18 mouse cellular contexts compared by ENCODE assay signal in the genomic region with DNA sequence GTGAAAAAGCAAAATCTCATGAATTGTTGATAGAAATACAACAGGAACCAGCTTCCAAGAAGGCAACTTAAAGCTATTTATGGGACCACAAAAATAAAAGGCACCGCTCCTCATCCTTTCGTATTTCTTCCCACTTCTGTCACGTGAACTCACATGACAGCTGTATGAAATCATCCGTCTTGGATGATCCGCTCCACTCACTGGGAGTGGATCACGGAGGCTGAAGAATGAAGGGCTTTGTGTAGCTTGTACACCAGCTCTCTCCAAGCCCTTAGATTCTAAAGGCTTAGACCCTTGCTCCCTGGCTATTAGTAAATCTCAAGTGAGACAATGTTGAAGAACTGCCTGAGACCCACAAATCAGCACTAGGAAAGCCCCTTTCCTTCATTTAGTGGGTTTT. TPM values are rescaled to one million over a fixed set of nuclear protein-coding genes. Genes with fewer than 3 reads are reported as not detected.
A peak's percentile ranks its signal among the peaks of the same experiment; 100 is the strongest.
DNase-seq lines count a peak whose midpoint lies in the region; ATAC-seq and TF ChIP-seq lines count a peak whose summit lies in the region.
"Had no signal": no experiment of that assay in that cellular context is flagged by ENCODE, and none has a peak within 500 bp of the region (broad histone marks: within the 10 kb centered on the region; RNA-seq: fewer than 3 reads in every experiment).

No protein-coding gene starts in this region.

- TF ChIP-seq CTCF in brain, embryonic 14.5 days (IDR thresholded peaks at IDR 0.05; ENCODE audit: borderline replicate concordance, extremely low read depth, insufficient read depth, insufficient read length) = no peak

- H3K27me3 ChIP-seq in forebrain, embryonic 11.5 days (ENCODE audit: control insufficient read depth, insufficient read depth, low read length) = no peaks in the 10 kb centered on the region
- no peaks in the 10 kb centered on the region for H3K27me3 ChIP-seq in forebrain, embryonic 16.5 days (replicated peaks; ENCODE audit: control insufficient read depth, insufficient read depth, low read length)
- no peaks in the 10 kb centered on the region for H3K27me3 ChIP-seq in hindbrain, embryonic 14.5 days (ENCODE audit: control insufficient read depth, insufficient read depth, low read length)
- no peaks in the 10 kb centered on the region for H3K27me3 ChIP-seq in hindbrain, embryonic 11.5 days (ENCODE audit: control insufficient read depth, insufficient read depth, low read length)
- no peaks in the 10 kb centered on the region for H3K27me3 ChIP-seq in midbrain, embryonic 15.5 days (replicated peaks)
- no peaks in the 10 kb centered on the region for H3K27me3 ChIP-seq in midbrain, embryonic 11.5 days (ENCODE audit: control insufficient read depth, insufficient read depth, low read length)
- H3K27me3 ChIP-seq: forebrain, embryonic 12.5 days had no signal

- H3K9me3 ChIP-seq in forebrain, embryonic 11.5 days (ENCODE audit: control insufficient read depth, low read length) = no peaks in the 10 kb centered on the region
- H3K9me3 ChIP-seq in forebrain, embryonic 16.5 days (ENCODE audit: control insufficient read depth, low read length) = no peaks in the 10 kb centered on the region
- H3K9me3 ChIP-seq in hindbrain, embryonic 14.5 days (ENCODE audit: control insufficient read depth, low read length) = no peaks in the 10 kb centered on the region
- no peaks in the 10 kb centered on the region for H3K9me3 ChIP-seq in hindbrain, embryonic 11.5 days (ENCODE audit: control insufficient read depth, low read length)
- no peaks in the 10 kb centered on the region for H3K9me3 ChIP-seq in midbrain, embryonic 15.5 days
- no peaks in the 10 kb centered on the region for H3K9me3 ChIP-seq in midbrain, embryonic 11.5 days (ENCODE audit: control insufficient read depth, low read length)
- H3K9me3 ChIP-seq: forebrain, embryonic 12.5 days; heart, embryonic 10.5 days had no signal

- ATAC-seq in forebrain, embryonic 11.5 days (replicated peaks; ENCODE audit: low FRiP score) = peak; percentile 6; the same call in 1 of the 2 replicates
- no peak for ATAC-seq in forebrain, embryonic 16.5 days
- no peak for ATAC-seq in hindbrain, embryonic 14.5 days (ENCODE audit: low FRiP score)
- no peak for ATAC-seq in hindbrain, embryonic 11.5 days (ENCODE audit: low FRiP score)
- no peak for ATAC-seq in midbrain, embryonic 15.5 days (replicated peaks)
- no peak for ATAC-seq in midbrain, embryonic 11.5 days (ENCODE audit: low FRiP score)
- ATAC-seq: forebrain, postnatal 0 days had no signal

- H3K4me1 ChIP-seq in forebrain, embryonic 11.5 days (replicated peaks; ENCODE audit: control insufficient read depth, insufficient read depth, low read length) = no peaks in the 10 kb centered on the region
- no peaks in the 10 kb centered on the region for H3K4me1 ChIP-seq in forebrain, embryonic 16.5 days (replicated peaks; ENCODE audit: control insufficient read depth, insufficient read depth, low read length)
- H3K4me1 ChIP-seq in hindbrain, embryonic 14.5 days (replicated peaks; ENCODE audit: control insufficient read depth, insufficient read depth, low read length) = no peaks in the 10 kb centered on the region
- H3K4me1 ChIP-seq in hindbrain, embryonic 11.5 days (replicated peaks; ENCODE audit: control insufficient read depth, insufficient read depth, low read length) = no peaks in the 10 kb centered on the region
- no peaks in the 10 kb centered on the region for H3K4me1 ChIP-seq in midbrain, embryonic 15.5 days
- H3K4me1 ChIP-seq in midbrain, embryonic 11.5 days (ENCODE audit: control insufficient read depth, insufficient read depth, low read length) = no peaks in the 10 kb centered on the region
- H3K4me1 ChIP-seq: forebrain, embryonic 12.5 days; heart, embryonic 10.5 days had no signal

- DNase-seq in forebrain, embryonic 11.5 days (ENCODE audit: low spot score) = no peak
- DNase-seq in hindbrain, embryonic 14.5 days (ENCODE audit: low spot score) = no peak
- DNase-seq in hindbrain, embryonic 11.5 days (ENCODE audit: low spot score) = no peak
- no peak for DNase-seq in midbrain, embryonic 11.5 days (ENCODE audit: low spot score, missing footprints)
- peak; percentile 13 for DNase-seq in brain, embryonic 14.5 days (ENCODE audit: low read depth)
- DNase-seq in c-Kit-positive CD71-positive TER-119-positive erythroid progenitor cells, embryonic 14.5 days (ENCODE audit: low spot score) = no peak
- DNase-seq: adrenal gland, postnatal 10 days; cerebellum, adult 2 months; cerebellum, postnatal 10 days; forebrain, postnatal 0 days; gastrocnemius, postnatal 36 days; heart, adult 18-20 months; heart, postnatal 14 days; kidney, adult 18-20 months had no signal

- H3K27ac ChIP-seq in forebrain, embryonic 11.5 days (ENCODE audit: low read depth, low read length) = no peak overlapping the region
- H3K27ac ChIP-seq in forebrain, embryonic 16.5 days (ENCODE audit: low read length) = no peak overlapping the region
- peak overlapping the region; percentile 47; the same call in 1 of the 2 replicates for H3K27ac ChIP-seq in hindbrain, embryonic 14.5 days
- H3K27ac ChIP-seq in hindbrain, embryonic 11.5 days (ENCODE audit: low read depth, low read length) = no peak overlapping the region
- 0 out of 2 replicates have a peak overlapping the region, but pooled peaks have one; percentile 36 for H3K27ac ChIP-seq in midbrain, embryonic 15.5 days
- H3K27ac ChIP-seq in midbrain, embryonic 11.5 days (ENCODE audit: low read depth, low read length) = no peak overlapping the region
- H3K27ac ChIP-seq: forebrain, embryonic 12.5 days; heart, embryonic 10.5 days had no signal

- WGBS in forebrain, embryonic 11.5 days = 68% methylated on average over 6 of the region's 6 CpGs
- 59% methylated on average over 6 of the region's 6 CpGs for WGBS in forebrain, embryonic 16.5 days
- 72% methylated on average over 6 of the region's 6 CpGs for WGBS in hindbrain, embryonic 14.5 days
- 81% methylated on average over 6 of the region's 6 CpGs for WGBS in hindbrain, embryonic 11.5 days
- 76% methylated on average over 6 of the region's 6 CpGs for WGBS in midbrain, embryonic 15.5 days
- 87% methylated on average over 6 of the region's 6 CpGs for WGBS in midbrain, embryonic 11.5 days

- TF ChIP-seq POLR2A in brain, embryonic 14.5 days (IDR thresholded peaks at IDR 0.05; ENCODE audit: borderline replicate concordance, extremely low read depth, insufficient read depth, insufficient read length, poor library complexity, severe bottlenecking) = no peak

- no peaks in the 10 kb centered on the region for H3K36me3 ChIP-seq in forebrain, embryonic 11.5 days (ENCODE audit: control insufficient read depth, insufficient read depth, low read length)
- H3K36me3 ChIP-seq in forebrain, embryonic 16.5 days (ENCODE audit: control insufficient read depth, insufficient read depth) = no peaks in the 10 kb centered on the region
- no peaks in the 10 kb centered on the region for H3K36me3 ChIP-seq in hindbrain, embryonic 14.5 days (replicated peaks; ENCODE audit: control insufficient read depth, insufficient read depth)
- no peaks in the 10 kb centered on the region for H3K36me3 ChIP-seq in hindbrain, embryonic 11.5 days (ENCODE audit: control insufficient read depth, insufficient read depth, low read length)
- no peaks in the 10 kb centered on the region for H3K36me3 ChIP-seq in midbrain, embryonic 15.5 days (replicated peaks)
- no peaks in the 10 kb centered on the region for H3K36me3 ChIP-seq in midbrain, embryonic 11.5 days (ENCODE audit: control insufficient read depth, insufficient read depth, low read length)
- H3K36me3 ChIP-seq: forebrain, embryonic 12.5 days; heart, embryonic 10.5 days had no signal

- no peak overlapping the region for H3K4me2 ChIP-seq in forebrain, embryonic 11.5 days (ENCODE audit: low read depth, low read length, severe bottlenecking)
- no peak overlapping the region for H3K4me2 ChIP-seq in forebrain, embryonic 16.5 days (ENCODE audit: low read length)
- H3K4me2 ChIP-seq in hindbrain, embryonic 14.5 days (replicated peaks) = no peak overlapping the region
- H3K4me2 ChIP-seq in hindbrain, embryonic 11.5 days (replicated peaks; ENCODE audit: low read depth, low read length) = no peak overlapping the region
- no peak overlapping the region for H3K4me2 ChIP-seq in midbrain, embryonic 15.5 days
- no peak overlapping the region for H3K4me2 ChIP-seq in midbrain, embryonic 11.5 days
- H3K4me2 ChIP-seq: forebrain, embryonic 12.5 days had no signal

- H3K9ac ChIP-seq in forebrain, embryonic 11.5 days (ENCODE audit: low read length) = no peak overlapping the region
- H3K9ac ChIP-seq in forebrain, embryonic 16.5 days (replicated peaks; ENCODE audit: low read depth, low read length) = no peak overlapping the region
- H3K9ac ChIP-seq in hindbrain, embryonic 14.5 days = no peak overlapping the region
- no peak overlapping the region for H3K9ac ChIP-seq in hindbrain, embryonic 11.5 days (ENCODE audit: low read depth, low read length)
- no peak overlapping the region for H3K9ac ChIP-seq in midbrain, embryonic 15.5 days
- H3K9ac ChIP-seq in midbrain, embryonic 11.5 days (ENCODE audit: low read length) = no peak overlapping the region
- H3K9ac ChIP-seq: forebrain, embryonic 12.5 days; forebrain, postnatal 0 days had no signal

- no peak overlapping the region for H3K4me3 ChIP-seq in forebrain, embryonic 11.5 days (ENCODE audit: low read depth, low read length)
- H3K4me3 ChIP-seq in forebrain, embryonic 16.5 days (replicated peaks; ENCODE audit: low read length) = no peak overlapping the region
- no peak overlapping the region for H3K4me3 ChIP-seq in hindbrain, embryonic 14.5 days (replicated peaks; ENCODE audit: low read length)
- no peak overlapping the region for H3K4me3 ChIP-seq in hindbrain, embryonic 11.5 days (ENCODE audit: low read depth, low read length)
- H3K4me3 ChIP-seq in midbrain, embryonic 15.5 days = no peak overlapping the region
- no peak overlapping the region for H3K4me3 ChIP-seq in midbrain, embryonic 11.5 days (ENCODE audit: low read depth, low read length)
- H3K4me3 ChIP-seq: forebrain, embryonic 12.5 days; heart, embryonic 10.5 days had no signal

RNA-seq across cellular contexts. Expression of a gene that starts 60.0 kb away (rescaled TPM):
- polyA plus RNA-seq in forebrain, embryonic 11.5 days (2014; fragmentation: Nextera tagmentation; extraction: Ambion mirVana) = 109 and 129 TPM in 2 replicates
- polyA plus RNA-seq in forebrain, embryonic 16.5 days (2015; fragmentation: Nextera tagmentation; extraction: Ambion mirVana) = 58.7 and 69.8 TPM in 2 replicates
- polyA plus RNA-seq in hindbrain, embryonic 14.5 days (2014; fragmentation: Nextera tagmentation; extraction: Ambion mirVana) = 49.3 and 56.9 TPM in 2 replicates
- 121 and 128 TPM in 2 replicates for polyA plus RNA-seq in hindbrain, embryonic 11.5 days (2014; fragmentation: Nextera tagmentation; extraction: Ambion mirVana)
- polyA plus RNA-seq in midbrain, embryonic 15.5 days (2015; fragmentation: Nextera tagmentation; extraction: Ambion mirVana) = 47.1 and 50.4 TPM in 2 replicates
- 149 and 152 TPM in 2 replicates for polyA plus RNA-seq in midbrain, embryonic 11.5 days (2014; fragmentation: Nextera tagmentation; extraction: Ambion mirVana)
- 40.8 and 43.1 TPM in 2 replicates for polyA plus RNA-seq in brain, embryonic 14.5 days (2012; rRNA removed)

Comparison
In these comparisons a context has a peak if more than half of its experiments do, and no peak if none do; other contexts are left out.
1. H3K27ac ChIP-seq: peak in hindbrain, embryonic 14.5 days (single experiment) and midbrain, embryonic 15.5 days (single experiment); none in forebrain, embryonic 11.5 days (single experiment), forebrain, embryonic 16.5 days (single experiment), hindbrain, embryonic 11.5 days (single experiment) and midbrain, embryonic 11.5 days (single experiment).